ENCODE assay signal across 8 mouse cellular contexts in the genomic region with DNA sequence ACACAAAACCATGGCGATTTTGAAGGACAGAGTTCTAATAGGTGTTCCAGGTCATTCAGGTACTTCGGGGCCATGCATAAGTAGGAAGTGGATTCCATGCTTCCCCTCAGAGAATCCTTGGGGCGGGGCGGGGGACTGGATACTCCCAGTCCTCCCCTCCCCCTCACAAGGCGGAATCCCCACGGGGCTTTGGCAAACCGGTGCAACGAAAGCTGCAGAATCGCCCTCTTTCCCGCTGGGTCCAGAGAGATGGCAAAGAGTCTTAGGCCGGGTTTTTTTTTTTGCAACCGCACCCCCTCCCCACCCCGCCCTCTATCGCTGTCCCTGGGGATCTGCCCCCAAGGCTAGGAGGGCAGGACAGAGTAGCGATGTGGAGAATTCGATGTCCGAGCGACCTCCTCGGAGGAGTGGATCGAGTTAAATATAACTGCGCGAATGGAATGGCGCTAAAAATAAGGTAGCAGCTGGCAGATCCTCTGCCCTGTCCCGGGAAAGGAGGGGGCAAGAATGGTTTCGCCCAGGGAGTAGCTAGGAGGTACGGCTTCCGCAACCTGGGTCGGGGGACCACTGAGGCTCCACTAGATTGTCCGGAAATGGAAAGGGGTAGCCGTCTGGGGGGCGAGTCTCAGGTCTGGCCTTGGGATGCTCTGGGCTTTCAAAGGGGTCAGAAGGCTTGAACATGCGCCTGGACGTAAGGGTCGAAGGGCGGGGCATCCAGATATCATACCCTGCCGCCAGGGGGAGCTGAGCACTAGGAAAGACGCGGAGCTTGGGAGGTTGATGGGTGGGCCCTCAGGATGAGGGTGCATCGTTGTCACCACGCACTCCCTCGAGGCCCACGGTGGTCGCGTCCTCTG. TPM values are rescaled to one million over a fixed set of nuclear protein-coding genes. Genes with fewer than 3 reads are reported as not detected.
DNase-seq lines count a peak whose midpoint lies in the region; ATAC-seq and TF ChIP-seq lines count a peak whose summit lies in the region.

No protein-coding gene starts in this region.

- no peak overlapping the region for H3K4me2 ChIP-seq in forebrain, embryonic 15.5 days (replicated peaks)
- no peak overlapping the region for H3K4me2 ChIP-seq in limb, embryonic 11.5 days (ENCODE audit: low read depth, severe bottlenecking)

- H3K27me3 ChIP-seq in heart, embryonic 10.5 days (ENCODE audit: insufficient read depth, poor library complexity, severe bottlenecking) = peaks cover 87% of the 10 kb centered on the region
- peaks cover 91% of the 10 kb centered on the region for H3K27me3 ChIP-seq in forebrain, embryonic 15.5 days
- peaks cover 69% of the 10 kb centered on the region for H3K27me3 ChIP-seq in limb, embryonic 11.5 days (ENCODE audit: control insufficient read depth, insufficient read depth, low read length)
- peaks cover 60% of the 10 kb centered on the region for H3K27me3 ChIP-seq in small intestine, adult 2 months (ENCODE audit: control insufficient read depth, insufficient read depth, low read length)

- no peaks in the 10 kb centered on the region for H3K9me3 ChIP-seq in heart, embryonic 10.5 days
- no peaks in the 10 kb centered on the region for H3K9me3 ChIP-seq in forebrain, embryonic 15.5 days
- no peaks in the 10 kb centered on the region for H3K9me3 ChIP-seq in limb, embryonic 11.5 days (ENCODE audit: control insufficient read depth, low read length)

- no peak overlapping the region for H3K9ac ChIP-seq in forebrain, embryonic 15.5 days (replicated peaks)
- H3K9ac ChIP-seq in limb, embryonic 11.5 days (ENCODE audit: low read length) = no peak overlapping the region

- peaks cover 16% of the 10 kb centered on the region; the same call in 1 of the 2 replicates for H3K4me1 ChIP-seq in heart, embryonic 10.5 days
- H3K4me1 ChIP-seq in bone marrow, adult 2 months (ENCODE audit: control insufficient read depth, insufficient read depth, low read length) = no peaks in the 10 kb centered on the region
- peaks cover 7% of the 10 kb centered on the region for H3K4me1 ChIP-seq in forebrain, embryonic 15.5 days
- no peaks in the 10 kb centered on the region; the same call in 1 of the 2 replicates for H3K4me1 ChIP-seq in limb, embryonic 11.5 days (ENCODE audit: control insufficient read depth, insufficient read depth, low read length)
- H3K4me1 ChIP-seq in small intestine, adult 2 months (ENCODE audit: control insufficient read depth, insufficient read depth, insufficient read length, low read length) = peaks cover 3% of the 10 kb centered on the region; the same call in 1 of the 2 replicates

- 3% methylated on average over 44 of the region's 44 CpGs for WGBS in heart, embryonic 10.5 days
- WGBS in bone marrow, adult 2 months = 10% methylated on average over 44 of the region's 44 CpGs
- 3% methylated on average over 44 of the region's 44 CpGs for WGBS in forebrain, embryonic 15.5 days
- 2% methylated on average over 44 of the region's 44 CpGs for WGBS in limb, embryonic 11.5 days
- 8% methylated on average over 44 of the region's 44 CpGs for WGBS in small intestine, adult 2 months

- peak overlapping the region; percentile 50 for H3K4me3 ChIP-seq in heart, embryonic 10.5 days
- no peak overlapping the region for H3K4me3 ChIP-seq in bone marrow, adult 2 months (replicated peaks; ENCODE audit: control insufficient read depth, low read depth, low read length)
- no peak overlapping the region; the same call in 1 of the 2 replicates for H3K4me3 ChIP-seq in forebrain, embryonic 15.5 days
- no peak overlapping the region for H3K4me3 ChIP-seq in limb, embryonic 11.5 days (ENCODE audit: low read depth, low read length)
- no peak overlapping the region; the same call in 1 of the 2 replicates for H3K4me3 ChIP-seq in small intestine, adult 2 months (ENCODE audit: low read depth, low read length)

- TF ChIP-seq POLR2A in bone marrow, adult 2 months (IDR thresholded peaks at IDR 0.05; ENCODE audit: borderline replicate concordance, control insufficient read depth, low read depth, low read length) = no peak
- no peak for TF ChIP-seq POLR2A in small intestine, adult 2 months (IDR thresholded peaks at IDR 0.05; ENCODE audit: low read depth, low read length)

- DNase-seq in heart, embryonic 10.5 days (ENCODE audit: low spot score) = no peak
- no peak for DNase-seq in heart, adult 8-10 months (ENCODE audit: low spot score)
- DNase-seq in limb, embryonic 11.5 days (ENCODE audit: low spot score) = peak; percentile 55
- DNase-seq in T-cell, adult 2 months (ENCODE audit: low spot score) = no peak

- no peak overlapping the region for H3K27ac ChIP-seq in heart, embryonic 10.5 days
- H3K27ac ChIP-seq in bone marrow, adult 2 months (ENCODE audit: control insufficient read depth, insufficient read depth, low read depth, low read length, poor library complexity) = no peak overlapping the region
- no peak overlapping the region for H3K27ac ChIP-seq in forebrain, embryonic 15.5 days (replicated peaks)
- no peak overlapping the region for H3K27ac ChIP-seq in limb, embryonic 11.5 days (replicated peaks; ENCODE audit: low read depth, low read length)
- H3K27ac ChIP-seq in small intestine, adult 2 months (ENCODE audit: insufficient read depth, low read depth, low read length) = no peak overlapping the region

- no peaks in the 10 kb centered on the region for H3K36me3 ChIP-seq in heart, embryonic 10.5 days
- no peaks in the 10 kb centered on the region for H3K36me3 ChIP-seq in forebrain, embryonic 15.5 days
- H3K36me3 ChIP-seq in limb, embryonic 11.5 days (ENCODE audit: control insufficient read depth, insufficient read depth, low read length) = no peaks in the 10 kb centered on the region
- H3K36me3 ChIP-seq in small intestine, adult 2 months (ENCODE audit: control insufficient read depth, insufficient read depth, low read length) = no peaks in the 10 kb centered on the region

- 0 out of 2 replicates have a peak, but pooled peaks have one; percentile 18 for TF ChIP-seq CTCF in bone marrow, adult 2 months (IDR thresholded peaks at IDR 0.05; ENCODE audit: control insufficient read depth, insufficient read depth, low read length)
- peak; percentile 48; the same call in 1 of the 2 replicates for TF ChIP-seq CTCF in small intestine, adult 2 months (IDR thresholded peaks at IDR 0.05; ENCODE audit: extremely low read depth, insufficient read length, insufficient replicate concordance, low read depth, low read length)

- ATAC-seq in forebrain, embryonic 15.5 days (replicated peaks) = 0 out of 2 replicates have a peak, but pooled peaks have one; percentile 58
- no peak for ATAC-seq in limb, embryonic 11.5 days (ENCODE audit: insufficient number of reproducible peaks, low FRiP score, low TSS enrichment, low read depth)
- no peak for ATAC-seq in erythroblast, adult 5-6 weeks (replicated peaks; ENCODE audit: low FRiP score, poor library complexity, severe bottlenecking)

RNA-seq across cellular contexts. Expression of a gene that starts 5.8 kb away (rescaled TPM):
- polyA plus RNA-seq in heart, embryonic 10.5 days (2016; fragmentation: Nextera tagmentation; extraction: Ambion mirVana) = 0.18 TPM in 1 of 2 replicates, not detected in the other
- total RNA-seq in heart, adult 8-10 months (2022) = under 1 TPM; 0.34 to 0.69 (median 0.41) TPM
- polyA plus RNA-seq in bone marrow, adult 2 months (2011; ENCODE audit: insufficient read depth, insufficient read length, low replicate concordance, missing spikeins) = not detected in 2 replicates
- polyA plus RNA-seq in forebrain, embryonic 15.5 days (2015; fragmentation: Nextera tagmentation; extraction: Ambion mirVana) = 0.11 TPM in 1 of 2 replicates, not detected in the other
- 0.21 and 0.44 TPM in 2 replicates for polyA plus RNA-seq in limb, embryonic 11.5 days (2014; fragmentation: Nextera tagmentation; extraction: Ambion mirVana)
- 1.0 and 1.1 TPM in 2 replicates for polyA plus RNA-seq in small intestine, adult 2 months (2012; rRNA removed)
- not detected in 2 replicates for total RNA-seq in erythroblast, adult 5-6 weeks (2015; ENCODE audit: low replicate concordance)
- not detected in 2 replicates for total RNA-seq in erythroblast, adult 5-6 weeks (2017; ENCODE audit: low replicate concordance)
